Mouse (Mus musculus) MEL (cell line): ENCODE results near the gene Mrpl45. TPM values are rescaled to one million over a fixed set of nuclear protein-coding genes. Genes with fewer than 3 reads are reported as not detected.

ENCODE experiments used
- DNase-seq: peaks from one replicate; pipeline ENCODE4 v3.0.0; 2011; ENCODE audit warnings: low read depth, low spot score
- H3K27ac ChIP-seq: 2 replicates; pipeline ENCODE4 v1.5.1; 2012; ENCODE audit warnings: low read depth, mild to moderate bottlenecking, control low read depth, low read length, moderate library complexity; ENCODE audit not compliant: control insufficient read depth
- H3K27me3 ChIP-seq, 2 experiments: fragments of 150-350 bp in 1 of 2; sonication (generic) in 1 of 2; 2 replicates each; pipeline ENCODE4 v1.6.1; 2012; ENCODE audit warnings: low read length in 2 of 2, mild to moderate bottlenecking in 2 of 2, improper control_type of control experiment in 1 of 2, moderate library complexity in 1 of 2; ENCODE audit not compliant: insufficient read depth in 2 of 2, control insufficient read depth in 1 of 2
- H3K36me3 ChIP-seq, 2 experiments: 2 replicates each; pipeline ENCODE4 v1.6.1; 2012 to 2014; ENCODE audit warnings: low read length in 2 of 2, improper control_type of control experiment in 1 of 2, inconsistent platforms in 1 of 2, mild to moderate bottlenecking in 1 of 2; ENCODE audit not compliant: insufficient read depth in 2 of 2, control insufficient read depth in 1 of 2
- H3K4me1 ChIP-seq, 2 experiments: fragments of 150-350 bp in 1 of 2; sonication (generic) in 1 of 2; 2 replicates each; pipeline ENCODE4 v1.6.1; 2012; ENCODE audit warnings: low read length in 2 of 2, improper control_type of control experiment in 1 of 2, mild to moderate bottlenecking in 1 of 2; ENCODE audit not compliant: insufficient read depth in 2 of 2, control insufficient read depth in 1 of 2
- H3K4me3 ChIP-seq, 2 experiments: fragments of 150-350 bp in 1 of 2; sonication (generic) in 1 of 2; 2 replicates each; pipeline ENCODE4 v1.5.1; 2012; ENCODE audit warnings: low read depth in 2 of 2, low read length in 2 of 2, mild to moderate bottlenecking in 2 of 2, moderate library complexity in 2 of 2, control low read depth in 1 of 2, improper control_type of control experiment in 1 of 2; ENCODE audit not compliant: control insufficient read depth in 1 of 2, insufficient read depth in 1 of 2
- H3K79me2 ChIP-seq: 2 replicates; pipeline ENCODE4 v1.6.1; 2012; ENCODE audit warnings: mild to moderate bottlenecking, low read length, moderate library complexity; ENCODE audit not compliant: control insufficient read depth, poor library complexity, insufficient read depth
- H3K9ac ChIP-seq: 2 replicates; pipeline ENCODE4 v1.6.1; 2012; ENCODE audit warnings: low read depth, mild to moderate bottlenecking, control low read depth, low read length, moderate library complexity; ENCODE audit not compliant: control insufficient read depth, poor library complexity, severe bottlenecking
- H3K9me3 ChIP-seq: fragments of 150-350 bp; sonication (generic); replicated peaks from 2 replicates; pipeline ENCODE4 v1.6.1; 2012; ENCODE audit warnings: mild to moderate bottlenecking, low read length, improper control_type of control experiment, moderate library complexity; ENCODE audit not compliant: insufficient read depth
- CHD1 ChIP-seq: IDR thresholded peaks from 2 replicates; pipeline ENCODE4 v1.6.1; 2012; ENCODE audit warnings: low read depth, mild to moderate bottlenecking, inconsistent platforms, low read length, improper control_type of control experiment
- CHD2 ChIP-seq: IDR thresholded peaks from 2 replicates; pipeline ENCODE4 v1.6.1; 2011; ENCODE audit warnings: low read length, improper control_type of control experiment
- ETS1 ChIP-seq: IDR thresholded peaks from 2 replicates; pipeline ENCODE4 v1.6.1; 2012; ENCODE audit warnings: low read depth, mild to moderate bottlenecking, inconsistent platforms, low read length, improper control_type of control experiment, moderate library complexity
- HCFC1 ChIP-seq: IDR thresholded peaks from 2 replicates; pipeline ENCODE4 v1.6.1; 2012; ENCODE audit warnings: low read depth, mild to moderate bottlenecking, inconsistent platforms, low read length, improper control_type of control experiment, moderate library complexity
- KAT2A ChIP-seq: conservative IDR thresholded peaks from 2 replicates; pipeline ENCODE4 v1.6.1; 2012; ENCODE audit warnings: low read depth, low read length, improper control_type of control experiment, inconsistent platforms
- MAX ChIP-seq: IDR thresholded peaks from 2 replicates; pipeline ENCODE4 v1.6.1; 2011; ENCODE audit warnings: low read length, improper control_type of control experiment
- MAZ ChIP-seq: IDR thresholded peaks from 2 replicates; pipeline ENCODE4 v1.6.1; 2012; ENCODE audit warnings: low read depth, mild to moderate bottlenecking, inconsistent platforms, low read length, improper control_type of control experiment
- MXI1 ChIP-seq: IDR thresholded peaks from 2 replicates; pipeline ENCODE4 v1.6.1; 2011; ENCODE audit warnings: mild to moderate bottlenecking, low read depth, low read length, improper control_type of control experiment
- MYB ChIP-seq: IDR thresholded peaks from 2 replicates; pipeline ENCODE4 v1.6.1; 2011; ENCODE audit warnings: mild to moderate bottlenecking, low read depth, low read length, improper control_type of control experiment
- NELFE ChIP-seq: IDR thresholded peaks from 2 replicates; pipeline ENCODE4 v1.6.1; 2011; ENCODE audit warnings: low read depth, low read length, improper control_type of control experiment
- NRF1 ChIP-seq: IDR thresholded peaks from 2 replicates; pipeline ENCODE4 v1.6.1; 2014; ENCODE audit warnings: low read depth, mild to moderate bottlenecking, inconsistent platforms, low read length, improper control_type of control experiment, moderate library complexity; ENCODE audit not compliant: poor library complexity, insufficient read depth, severe bottlenecking
- POLR2A ChIP-seq, 2 experiments: IDR thresholded peaks; 2 replicates each; pipeline ENCODE4 v1.6.1; 2011 to 2012; ENCODE audit warnings: low read length in 2 of 2, mild to moderate bottlenecking in 2 of 2, control low read depth in 1 of 2, improper control_type of control experiment in 1 of 2, low read depth in 1 of 2, moderate library complexity in 1 of 2; ENCODE audit not compliant: control insufficient read depth in 1 of 2, insufficient read depth in 1 of 2, poor library complexity in 1 of 2
- POLR2AphosphoS2 ChIP-seq: IDR thresholded peaks from 2 replicates; pipeline ENCODE4 v1.6.1; 2011; ENCODE audit warnings: low read length, improper control_type of control experiment
- POLR2AphosphoS5 ChIP-seq: IDR thresholded peaks from 2 replicates; pipeline ENCODE4 v1.6.1; 2012; ENCODE audit warnings: low read depth, borderline replicate concordance, mild to moderate bottlenecking, inconsistent platforms, low read length, moderate library complexity, mixed read lengths
- SIN3A ChIP-seq: IDR thresholded peaks from 2 replicates; pipeline ENCODE4 v1.6.1; 2012; ENCODE audit warnings: low read length, improper control_type of control experiment, inconsistent platforms
- TBP ChIP-seq: IDR thresholded peaks from 2 replicates; pipeline ENCODE4 v1.8.0; 2011; ENCODE audit warnings: low read depth, low read length, improper control_type of control experiment
- TCF12 ChIP-seq: IDR thresholded peaks from 2 replicates; pipeline ENCODE4 v1.6.1; 2014; ENCODE audit warnings: low read depth, mild to moderate bottlenecking, inconsistent platforms, low read length, improper control_type of control experiment, moderate library complexity
- UBTF ChIP-seq: IDR thresholded peaks from 2 replicates; pipeline ENCODE4 v1.6.1; 2012; ENCODE audit warnings: low read depth, mild to moderate bottlenecking, inconsistent platforms, low read length, improper control_type of control experiment, moderate library complexity, borderline replicate concordance; ENCODE audit not compliant: insufficient read depth
- USF1 ChIP-seq: IDR thresholded peaks from 2 replicates; pipeline ENCODE4 v1.6.1; 2014; ENCODE audit warnings: low read depth, mild to moderate bottlenecking, inconsistent platforms, low read length, improper control_type of control experiment, moderate library complexity
- ZNF384 ChIP-seq: IDR thresholded peaks from 2 replicates; pipeline ENCODE4 v1.6.1; 2012; ENCODE audit warnings: low read depth, mild to moderate bottlenecking, inconsistent platforms, low read length, improper control_type of control experiment
- polyA plus RNA-seq, 2 experiments: library from polyadenylated mRNA; stranded (reverse) in 1 of 2; unstranded in 1 of 2; fragments of >175 nt in 1 of 2; fragments of >200 nt in 1 of 2; gene quantifications; 2 replicates each; pipeline versions ENCODE4 v1.2.1 to v1.2.4; 2012; ENCODE audit warnings: low replicate concordance in 2 of 2, low read depth in 1 of 2; ENCODE audit not compliant: insufficient read length in 2 of 2, insufficient read depth in 1 of 2, missing spikeins in 1 of 2
- total RNA-seq: library from RNA; depleted of rRNA; stranded (reverse); fragments of 300-350 nt; gene quantifications from 2 replicates; pipeline ENCODE4 v1.2.3, GENCODE M21; 2012

Mrpl45 gene
- total and polyA plus RNA-seq, 3 experiments: 65.0 to 72.7 TPM; not detected in 1

DNA sequence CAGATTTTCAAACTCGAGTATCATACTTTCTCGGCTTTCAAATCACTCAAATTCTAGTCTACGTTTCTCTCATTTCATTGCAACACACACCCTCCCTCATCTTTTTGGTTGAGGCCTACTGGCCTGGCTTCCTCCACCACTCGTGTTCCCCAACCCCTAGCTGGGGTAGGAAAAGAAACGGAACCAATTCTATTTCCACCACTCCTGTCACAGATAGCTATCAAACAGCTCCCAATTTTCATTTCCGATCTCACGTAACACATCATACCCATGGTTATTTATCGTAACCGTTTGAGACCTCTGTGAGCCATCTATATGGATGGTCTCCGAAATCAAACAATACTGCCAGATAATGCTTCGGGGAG is 36.5 kb upstream of the Mrpl45 start (continued):
- no peak for TF ChIP-seq UBTF
- 0 out of 2 replicates have a peak, but pooled peaks have one; percentile 39 for TF ChIP-seq ETS1

DNA sequence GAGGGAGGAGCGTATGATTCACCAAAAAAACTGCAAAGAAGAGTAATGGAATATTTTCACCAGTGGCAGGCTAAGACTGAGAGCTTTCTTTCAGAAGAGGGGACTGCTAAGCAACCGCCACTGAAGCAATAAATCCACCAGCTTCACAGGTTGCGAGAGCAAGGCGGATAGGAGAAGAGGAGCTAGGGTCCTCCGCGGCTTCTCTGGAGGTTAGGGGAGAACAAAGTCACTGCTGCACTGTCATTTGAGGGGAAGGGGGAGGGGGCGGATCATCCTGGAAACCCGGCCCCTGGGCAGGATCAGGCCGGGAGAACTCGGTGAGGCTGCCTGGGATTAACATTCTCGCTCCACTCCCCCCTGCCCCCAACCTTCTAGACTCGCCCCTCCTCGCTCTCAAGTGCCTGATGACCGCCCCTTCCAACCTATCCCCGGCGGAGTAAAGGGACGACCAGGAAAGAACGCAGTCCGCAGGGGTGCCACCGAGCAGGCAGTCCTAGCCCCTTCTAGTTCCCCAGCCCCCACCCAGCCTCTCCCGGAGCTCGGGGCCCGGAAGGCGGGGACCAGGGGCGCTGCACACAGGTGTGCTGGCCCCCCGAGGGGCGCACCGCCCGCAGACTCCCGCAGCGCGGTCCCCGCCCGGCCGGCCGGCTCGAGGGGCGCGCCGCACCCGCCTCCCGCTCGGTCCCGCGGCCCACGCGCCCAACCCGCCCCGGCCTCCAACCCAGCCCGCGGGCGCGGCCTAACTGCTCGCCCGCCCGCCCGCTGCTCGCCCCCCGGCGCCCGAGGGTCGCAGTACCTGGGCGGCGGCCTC is 35.9 kb upstream of the Mrpl45 start:
- H3K36me3 ChIP-seq: peaks cover 0 to 25% of the 10 kb centered on the region in 2 experiments; a peak in 2 of 4 replicates
- no peak for TF ChIP-seq HCFC1
- TF ChIP-seq NRF1: 0 out of 2 replicates have a peak, but pooled peaks have one; percentile 12
- TF ChIP-seq USF1: no peak
- TF ChIP-seq TCF12: 0 out of 2 replicates have a peak, but pooled peaks have one; percentile 18
- no peak for TF ChIP-seq KAT2A
- TF ChIP-seq UBTF: peak; percentile 92; the same call in 1 of the 2 replicates
- no peak for TF ChIP-seq CHD2
- TF ChIP-seq POLR2AphosphoS2: no peak
- 0 out of 2 replicates have a peak, but pooled peaks have one; percentile 85 for TF ChIP-seq CHD1
- peak in 1 of 2 experiments; percentile 25; a peak in 2 of 4 replicates for TF ChIP-seq POLR2A (IDR thresholded peaks at IDR 0.05; ENCODE audit: control insufficient read depth in 1 of 2, insufficient read depth in 1 of 2, low read depth in 1 of 2, low read length in 2 of 2, poor library complexity in 1 of 2)
- 0 out of 2 replicates have a peak, but pooled peaks have one; percentile 0 for TF ChIP-seq ETS1
- TF ChIP-seq POLR2AphosphoS5: no peak
- no peak for TF ChIP-seq MYB
- TF ChIP-seq SIN3A: no peak; the same call in 1 of the 2 replicates
- peak; percentile 67 for TF ChIP-seq ZNF384
- 0 out of 2 replicates have a peak, but pooled peaks have one; percentile 11 for TF ChIP-seq TBP
- TF ChIP-seq MXI1: no peak
- TF ChIP-seq MAZ: peak; percentile 31
- TF ChIP-seq NELFE: peak; percentile 30
- TF ChIP-seq MAX: no peak
- peak overlapping the region; percentile 75 for H3K27ac ChIP-seq
- DNase-seq: peak; percentile 79
- H3K4me3 ChIP-seq: peak overlapping the region; percentile 85 to 89
- peaks cover 43% of the 10 kb centered on the region for H3K79me2 ChIP-seq
- no peaks in the 10 kb centered on the region for H3K27me3 ChIP-seq
- no peaks in the 10 kb centered on the region for H3K9me3 ChIP-seq
- H3K4me1 ChIP-seq: peaks cover 5 to 18% of the 10 kb centered on the region in 2 experiments
- H3K9ac ChIP-seq: peak overlapping the region; percentile 95
